ENCODE assay signal across 19 mouse cellular contexts in the genomic region with DNA sequence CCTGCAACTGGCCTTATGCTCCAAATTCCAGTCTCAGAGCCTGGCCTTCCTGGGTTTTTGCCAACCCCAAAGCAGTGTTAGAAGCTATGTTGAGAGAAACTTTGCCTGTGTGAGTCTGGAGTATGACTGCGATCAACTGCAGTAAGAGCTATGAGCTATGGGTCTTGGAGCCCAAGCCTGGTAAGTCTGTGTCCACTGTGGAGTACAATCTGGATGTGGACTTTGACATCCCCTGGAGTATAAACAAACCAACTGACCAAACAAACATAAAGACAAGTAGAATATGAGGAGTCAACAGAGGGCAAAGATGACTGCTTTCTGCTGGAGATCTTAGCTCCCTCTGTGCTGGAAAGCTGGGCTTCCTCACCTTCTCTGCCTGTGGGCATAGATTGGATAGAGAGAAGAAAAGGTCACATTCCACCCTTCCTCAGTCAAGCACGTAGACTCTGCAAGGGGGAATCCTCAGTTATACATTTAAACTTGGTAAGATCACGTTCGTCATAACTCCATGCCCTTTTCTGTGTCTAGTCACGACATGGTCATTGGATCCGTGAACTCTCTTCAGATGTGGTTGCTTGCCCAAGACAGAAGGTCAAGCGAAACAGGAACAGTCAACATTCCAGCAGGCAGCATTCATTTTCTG. TPM values are rescaled to one million over a fixed set of nuclear protein-coding genes. Genes with fewer than 3 reads are reported as not detected.
DNase-seq lines count a peak whose midpoint lies in the region; ATAC-seq and TF ChIP-seq lines count a peak whose summit lies in the region.
"Had no signal": no experiment of that assay in that cellular context is flagged by ENCODE, and none has a peak within 500 bp of the region (broad histone marks: within the 10 kb centered on the region; RNA-seq: fewer than 3 reads in every experiment).

No protein-coding gene starts in this region.

- no peak overlapping the region for H3K9ac ChIP-seq in lung, postnatal 0 days (replicated peaks; ENCODE audit: low read depth)
- H3K9ac ChIP-seq: embryonic facial prominence, embryonic 12.5 days; heart, embryonic 15.5 days; midbrain, embryonic 12.5 days had no signal

- no peak for ATAC-seq in lung, postnatal 0 days

- H3K36me3 ChIP-seq in lung, postnatal 0 days (ENCODE audit: insufficient read depth, low read length) = no peaks in the 10 kb centered on the region
- no peaks in the 10 kb centered on the region for H3K36me3 ChIP-seq in kidney, adult 2 months (ENCODE audit: control insufficient read depth, insufficient read depth, low read length)
- H3K36me3 ChIP-seq: embryonic facial prominence, embryonic 12.5 days; heart, embryonic 15.5 days; hindbrain, embryonic 10.5 days; limb, embryonic 10.5 days; midbrain, embryonic 12.5 days had no signal

- TF ChIP-seq EP300 in lung, postnatal 0 days (IDR thresholded peaks at IDR 0.05) = no peak

- peak; percentile 18 for DNase-seq in lung, postnatal 0 days (ENCODE audit: low spot score)
- DNase-seq in lung, postnatal 25 days (ENCODE audit: low spot score) = no peak
- peak; percentile 59 for DNase-seq in kidney, adult 2 months
- peak; percentile 42 to 44 for DNase-seq in kidney, postnatal 36 days
- DNase-seq in yolk sac, embryonic 10.5 days (ENCODE audit: low spot score) = peak; percentile 76
- DNase-seq in layer of hippocampus, adult 8-10 months (ENCODE audit: low spot score in 2 of 2) = no peak
- no peak for DNase-seq in embryo, embryonic 10.5 days (ENCODE audit: low spot score)
- DNase-seq in right cerebral cortex, postnatal 36 days (ENCODE audit: low spot score in 2 of 2) = no peak
- DNase-seq: heart, adult 2 months; lung, adult 18-20 months; lung, postnatal 4 days; thymus, adult 18-20 months had no signal

- H3K27me3 ChIP-seq in lung, postnatal 0 days (replicated peaks; ENCODE audit: insufficient read depth, low read length) = no peaks in the 10 kb centered on the region
- H3K27me3 ChIP-seq in kidney, adult 2 months (replicated peaks; ENCODE audit: control insufficient read depth, insufficient read depth, low read length) = no peaks in the 10 kb centered on the region
- H3K27me3 ChIP-seq: embryonic facial prominence, embryonic 12.5 days; heart, embryonic 15.5 days; midbrain, embryonic 12.5 days had no signal

- H3K27ac ChIP-seq in lung, postnatal 0 days (ENCODE audit: low read length) = no peak overlapping the region
- H3K27ac ChIP-seq in kidney, adult 2 months (ENCODE audit: insufficient read depth, low read depth, low read length) = peak overlapping the region; percentile 88
- H3K27ac ChIP-seq: embryonic facial prominence, embryonic 12.5 days; heart, adult 2 months; heart, embryonic 15.5 days; hindbrain, embryonic 10.5 days; left cerebral cortex, adult 2 months; limb, embryonic 10.5 days; midbrain, embryonic 12.5 days had no signal

- WGBS in lung, postnatal 0 days = 77% methylated on average over 7 of the region's 7 CpGs
- WGBS in kidney, adult 2 months = 48% methylated on average over 7 of the region's 7 CpGs

- TF ChIP-seq CTCF in lung, postnatal 0 days (IDR thresholded peaks at IDR 0.05) = no peak
- TF ChIP-seq CTCF in kidney, adult 2 months (conservative IDR thresholded peaks at IDR 0.05; ENCODE audit: insufficient read depth, insufficient read length, low read depth, low read length) = no peak

- H3K4me3 ChIP-seq in lung, postnatal 0 days (ENCODE audit: low read depth, low read length) = no peak overlapping the region
- H3K4me3 ChIP-seq in kidney, adult 2 months (ENCODE audit: insufficient read depth, low read depth, low read length) = no peak overlapping the region
- H3K4me3 ChIP-seq: embryonic facial prominence, embryonic 12.5 days; heart, adult 2 months; heart, embryonic 15.5 days; hindbrain, embryonic 10.5 days; left cerebral cortex, adult 2 months; limb, embryonic 10.5 days; midbrain, embryonic 12.5 days had no signal

- no peaks in the 10 kb centered on the region for H3K9me3 ChIP-seq in lung, postnatal 0 days (ENCODE audit: low read length)
- H3K9me3 ChIP-seq: embryonic facial prominence, embryonic 12.5 days; heart, embryonic 15.5 days; hindbrain, embryonic 10.5 days; limb, embryonic 10.5 days; midbrain, embryonic 12.5 days had no signal

- 0 out of 2 replicates have a peak, but pooled peaks cover 4% of the 10 kb centered on the region for H3K4me1 ChIP-seq in lung, postnatal 0 days (ENCODE audit: insufficient read depth, low read depth, low read length)
- peaks cover 18% of the 10 kb centered on the region; the same call in 1 of the 2 replicates for H3K4me1 ChIP-seq in kidney, adult 2 months (ENCODE audit: control insufficient read depth, insufficient read depth, low read length)

- TF ChIP-seq POLR2A in kidney, adult 2 months (IDR thresholded peaks at IDR 0.05; ENCODE audit: low read depth, low read length) = no peak

- H3K4me2 ChIP-seq in lung, postnatal 0 days (replicated peaks; ENCODE audit: low read depth, low read length) = no peak overlapping the region
- H3K4me2 ChIP-seq: embryonic facial prominence, embryonic 12.5 days; heart, embryonic 15.5 days; midbrain, embryonic 12.5 days had no signal

RNA-seq across cellular contexts. Expression of a gene that starts 8.4 kb away (rescaled TPM):
- polyA plus RNA-seq in lung, postnatal 0 days (2015; fragmentation: Nextera tagmentation; extraction: Ambion mirVana) = 24.9 and 28.9 TPM in 2 replicates
- 5.6 and 6.8 TPM in 2 replicates for polyA plus RNA-seq in kidney, adult 2 months (2012; rRNA removed)
- 10 to 100 TPM; 30.3 to 34.7 (median 33.9) TPM for total RNA-seq in layer of hippocampus, adult 8-10 months (2022)

RNA-seq across cellular contexts. Expression of a gene that starts 23.8 kb away (rescaled TPM):
- polyA plus RNA-seq in lung, postnatal 0 days (2015; fragmentation: Nextera tagmentation; extraction: Ambion mirVana) = 0.44 and 0.89 TPM in 2 replicates
- 0.22 and 0.29 TPM in 2 replicates for polyA plus RNA-seq in kidney, adult 2 months (2012; rRNA removed)
- 1 to 10 TPM; 1.7 to 3.8 (median 2.7) TPM for total RNA-seq in layer of hippocampus, adult 8-10 months (2022)

RNA-seq across cellular contexts. Expression of a gene that starts 43.1 kb away (rescaled TPM):
- polyA plus RNA-seq in lung, postnatal 0 days (2015; fragmentation: Nextera tagmentation; extraction: Ambion mirVana) = 3.2 and 3.3 TPM in 2 replicates
- polyA plus RNA-seq in kidney, adult 2 months (2012; rRNA removed) = 0.03 TPM in 1 of 2 replicates, not detected in the other
- under 1 TPM; 0.37 to 0.73 (median 0.64) TPM for total RNA-seq in layer of hippocampus, adult 8-10 months (2022)
- total RNA-seq: gastrocnemius, adult 8-10 months had no signal
- polyA plus RNA-seq: heart, adult 2 months had no signal

Comparison
In these comparisons a context has a peak if more than half of its experiments do, and no peak if none do; other contexts are left out.
1. DNase-seq: peak in lung, postnatal 0 days (single experiment), kidney, adult 2 months (single experiment), kidney, postnatal 36 days (2 of 2) and yolk sac, embryonic 10.5 days (single experiment); none in lung, postnatal 25 days (single experiment), layer of hippocampus, adult 8-10 months (0 of 2), embryo, embryonic 10.5 days (single experiment) and right cerebral cortex, postnatal 36 days (0 of 2).